Mouse (Mus musculus) liver (tissue): ENCODE results near the gene Morf4l1.
"Not testable (repeated sequence)": the region's sequence is repeated elsewhere in the genome, so short reads cannot be mapped to it uniquely, and the experiment has no call there.

Source experiments
- DNase-seq: peaks from one replicate; pipeline ENCODE4 v3.0.0-alpha.2; 2020; ENCODE audit warnings: mixed read lengths

Morf4l1 gene

GRCm38 (mm10) chr9:90059828-90060573, 54.6 kb downstream of the Morf4l1 start:
- no peak for DNase-seq

DNA sequence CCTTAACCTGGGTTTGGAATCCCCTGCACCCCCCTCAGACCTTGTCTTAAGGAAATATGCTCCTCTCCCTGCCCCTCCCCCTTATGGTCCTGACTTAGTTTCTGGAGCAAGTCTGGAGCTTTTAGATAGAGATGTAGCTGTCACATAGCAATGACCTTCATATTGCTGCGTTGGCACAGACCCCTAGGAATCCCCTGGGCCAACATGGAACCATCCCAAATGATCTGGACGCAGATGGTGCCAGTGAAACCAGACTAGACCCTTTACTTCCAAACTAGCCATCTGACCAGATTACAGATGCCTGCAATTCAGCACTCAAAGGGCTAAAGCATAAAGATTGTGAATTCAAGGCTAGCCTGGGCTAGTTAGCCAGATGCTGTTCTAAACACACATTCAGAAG, 57.9 kb downstream of the Morf4l1 start:
- DNase-seq, result no peak

DNA sequence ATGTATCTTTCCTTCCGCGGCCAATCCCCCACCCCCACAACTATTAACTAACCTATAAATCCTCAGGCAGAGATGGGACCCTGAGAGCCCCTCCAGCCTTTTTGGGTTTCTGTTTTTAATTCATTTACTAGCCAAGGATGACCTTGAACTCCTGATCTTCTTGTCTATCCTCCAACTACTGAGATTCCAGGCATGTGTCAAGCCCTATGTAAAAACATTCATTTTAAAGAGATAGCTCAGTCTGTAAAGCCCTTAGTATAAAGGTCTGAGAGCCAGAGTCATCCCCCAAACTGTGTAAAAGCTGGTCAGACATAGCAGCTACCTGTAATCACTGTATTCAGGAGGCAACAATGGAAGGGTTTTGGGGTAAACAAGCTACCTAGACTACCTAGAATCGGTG, 58.7 kb downstream of the Morf4l1 start:
- no peak for DNase-seq

DNA sequence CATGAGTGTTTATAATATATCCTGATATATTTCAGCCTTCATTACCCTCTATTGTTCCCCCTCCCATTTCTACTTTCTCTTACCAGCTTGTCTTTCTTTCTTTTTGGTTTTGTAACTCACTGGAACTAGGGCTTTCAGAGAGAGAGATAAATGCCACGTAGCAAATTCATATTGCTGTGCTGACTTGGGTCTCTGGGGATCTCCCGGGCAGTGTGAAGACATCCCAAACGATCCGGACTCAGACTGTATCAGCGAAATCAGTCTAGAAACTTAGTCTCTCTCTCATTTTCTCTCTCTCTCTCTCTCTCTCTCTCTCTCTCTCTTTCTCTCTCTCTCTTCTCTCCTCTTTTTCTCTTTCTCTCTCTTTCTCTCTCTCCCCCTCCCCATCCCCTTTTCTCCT, 59.2 kb downstream of the Morf4l1 start:
- no peak for DNase-seq

DNA sequence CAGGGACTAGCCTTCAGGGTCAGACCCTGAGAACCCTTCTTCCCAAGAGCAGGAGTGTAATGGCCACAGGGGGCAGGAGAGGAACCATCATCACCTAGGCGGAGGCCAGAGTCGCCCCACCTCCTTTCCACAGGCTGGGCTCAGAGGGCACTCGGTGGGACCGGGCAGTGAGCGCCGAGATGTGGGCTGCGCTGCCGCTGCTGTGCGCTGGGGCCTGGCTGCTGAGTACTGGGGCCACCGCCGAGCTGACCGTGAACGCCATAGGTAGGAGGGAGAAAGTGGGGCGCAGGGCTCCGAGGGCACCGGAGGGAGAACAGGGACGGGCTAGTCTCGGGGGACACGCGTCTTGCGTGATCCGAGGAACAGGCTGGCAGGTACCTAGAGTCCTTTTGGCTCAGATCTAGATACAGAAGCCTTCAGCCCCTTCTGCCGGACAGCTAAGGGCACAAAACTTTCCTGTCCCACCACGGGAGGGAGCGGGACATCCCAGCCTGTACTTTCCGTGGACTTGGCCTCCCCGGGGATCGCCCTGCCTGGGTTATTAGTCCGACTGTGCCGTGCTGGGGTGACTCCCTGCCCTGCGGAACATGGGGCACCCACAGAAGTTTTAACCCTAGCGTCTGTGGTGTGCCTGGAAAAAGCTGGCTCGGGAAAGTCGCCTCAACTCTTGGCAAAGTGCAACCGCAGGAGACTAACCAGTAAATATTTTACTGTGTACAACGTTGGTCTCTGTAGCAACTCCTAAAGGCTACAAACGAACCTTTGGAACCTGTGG, 60.0 kb downstream of the Morf4l1 start:
- peak; percentile 55 for DNase-seq

DNA sequence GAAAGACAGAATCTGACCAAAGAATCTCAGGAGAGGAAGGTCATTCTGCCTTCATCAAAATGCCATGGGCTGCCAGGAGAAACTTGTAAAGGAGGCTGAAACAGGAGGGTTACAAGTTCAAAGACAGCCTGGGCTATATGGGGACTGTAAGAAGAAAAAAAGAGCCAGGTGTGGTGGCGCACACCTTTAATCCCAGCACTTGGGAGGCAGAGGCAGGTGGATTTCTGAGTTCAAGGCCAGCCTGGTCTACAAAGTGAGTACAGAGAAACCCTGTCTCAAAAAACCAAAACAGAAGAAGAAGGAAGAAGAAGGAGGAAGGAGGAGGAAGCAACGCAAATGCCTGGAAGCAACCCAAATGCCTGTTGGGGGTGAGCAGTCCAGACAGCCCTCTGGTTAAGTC, 60.7 kb downstream of the Morf4l1 start, which contains the start of gene Ctsh:
Gene Ctsh (plus strand): TSS at position 301 of the 400 bp plus-strand sequence.
- no peak for DNase-seq

DNA sequence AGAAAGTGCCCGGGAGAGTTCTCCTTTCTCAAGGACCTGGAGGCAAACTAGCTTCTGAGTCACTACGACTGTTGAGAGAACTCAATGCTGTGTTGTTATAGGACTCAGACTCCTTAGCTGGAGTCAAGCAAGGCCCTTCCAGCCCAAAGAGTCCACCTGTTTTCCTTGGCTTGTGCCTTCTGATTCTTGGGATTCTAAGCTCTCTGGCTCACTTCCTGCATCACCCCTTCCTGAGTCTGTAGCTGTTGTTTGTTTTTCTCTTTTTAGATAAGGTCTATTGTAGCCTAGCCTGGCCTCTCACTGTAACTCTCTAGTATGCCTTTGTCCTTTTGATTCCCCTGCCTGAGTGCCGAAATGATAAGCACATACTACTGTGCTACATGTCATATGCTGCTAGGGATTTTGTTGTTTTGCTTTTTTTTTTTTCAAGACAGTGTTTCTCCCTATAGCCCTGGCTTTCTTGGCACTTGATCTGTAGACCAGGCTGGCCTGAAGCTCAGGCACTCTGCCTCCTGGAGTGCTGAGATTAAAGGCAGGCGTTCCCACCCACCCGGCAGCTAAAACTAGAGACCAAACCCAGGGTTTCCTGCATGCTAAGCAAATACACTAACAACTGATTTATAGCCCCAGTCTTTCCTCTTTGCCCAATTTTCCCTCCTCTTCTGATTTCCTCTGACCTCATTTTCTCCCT, 66.5 kb downstream of the Morf4l1 start:
- no peak for DNase-seq

DNA sequence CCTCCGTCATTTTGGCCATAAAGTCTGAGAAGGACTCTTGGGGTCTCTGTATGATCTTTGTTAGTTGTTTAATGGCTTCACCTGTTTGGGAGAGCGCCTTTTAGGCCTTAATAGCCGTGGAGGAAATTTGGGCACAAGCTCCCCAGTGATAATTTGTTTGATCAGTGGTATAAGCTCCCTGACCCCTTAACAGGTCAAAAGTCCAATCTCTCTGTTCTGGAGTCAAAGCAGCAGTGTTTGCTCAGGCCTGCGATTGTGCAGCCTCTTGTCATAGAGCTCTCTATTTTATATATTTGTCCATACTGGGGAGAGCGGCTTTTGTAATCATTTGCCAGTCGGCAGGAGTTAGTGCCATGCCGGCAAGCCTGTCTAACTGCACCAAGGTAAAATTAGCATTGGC, 69.4 kb downstream of the Morf4l1 start:
- no peak for DNase-seq

DNA sequence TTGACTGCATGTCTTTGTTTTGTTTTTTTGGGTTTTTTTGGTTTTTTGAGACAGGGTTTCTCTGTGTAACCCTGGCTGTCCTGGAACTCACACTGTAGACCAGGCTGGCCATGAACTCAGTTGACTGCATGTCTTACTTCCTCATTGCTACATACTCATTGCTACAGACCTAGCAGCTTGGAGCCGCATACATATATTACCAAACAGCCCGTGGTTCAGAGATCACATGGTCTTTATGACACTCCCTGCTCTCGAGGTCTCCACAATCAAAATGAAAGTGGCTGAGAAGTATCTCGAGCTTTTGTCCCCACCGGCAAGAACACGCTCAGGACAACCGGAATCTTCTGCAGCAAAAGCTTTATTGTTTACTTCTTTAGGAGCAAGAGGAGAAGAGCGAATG, 71.7 kb downstream of the Morf4l1 start:
- DNase-seq, result not testable (repeated sequence)
